8 mouse cellular contexts compared by ENCODE assay signal in genomic region chr10:70095031-70095470, GRCm38 (mm10). TPM values are rescaled to one million over a fixed set of nuclear protein-coding genes. Genes with fewer than 3 reads are reported as not detected.
DNase-seq lines count a peak whose midpoint lies in the region; ATAC-seq and TF ChIP-seq lines count a peak whose summit lies in the region.

No protein-coding gene starts in this region.

- peak; percentile 36 for ATAC-seq in embryonic facial prominence, embryonic 11.5 days (replicated peaks; ENCODE audit: insufficient number of reproducible peaks, low FRiP score, low TSS enrichment, low read depth)
- peak; percentile 28 for ATAC-seq in lung, embryonic 14.5 days (ENCODE audit: insufficient read depth)
- no peak for ATAC-seq in neural tube, embryonic 15.5 days (ENCODE audit: low FRiP score)

- H3K79me2 ChIP-seq in heart, adult 2 months (replicated peaks; ENCODE audit: control insufficient read depth, insufficient read depth, low read length): peaks cover 4% of the 10 kb centered on the region; the same call in 1 of the 2 replicates

- peak; percentile 71 for TF ChIP-seq POLR2A in heart, adult 2 months (IDR thresholded peaks at IDR 0.05; ENCODE audit: insufficient read depth, low read depth, low read length)

- intact Hi-C loops in heart, adult 2 months (cut with DNase I): loop anchor here (5.0 kb wide), 6 partner anchors 37 to 223 kb away; no protein-coding TSS in a partner anchor

- peak overlapping the region; percentile 51 for H3K4me2 ChIP-seq in embryonic facial prominence, embryonic 11.5 days (ENCODE audit: low read depth, low read length)
- H3K4me2 ChIP-seq in lung, embryonic 14.5 days: peak overlapping the region; percentile 84
- H3K4me2 ChIP-seq in neural tube, embryonic 15.5 days: peak overlapping the region; percentile 85

- H3K4me3 ChIP-seq in embryonic facial prominence, embryonic 11.5 days (ENCODE audit: low read depth, low read length): peak overlapping the region; percentile 43
- peak overlapping the region; percentile 60 for H3K4me3 ChIP-seq in heart, adult 2 months
- H3K4me3 ChIP-seq in lung, embryonic 14.5 days (ENCODE audit: low read depth, low read length): peak overlapping the region; percentile 48
- H3K4me3 ChIP-seq in neural tube, embryonic 15.5 days (replicated peaks): peak overlapping the region; percentile 48

- peak; percentile 23 for TF ChIP-seq CTCF in heart, adult 2 months (IDR thresholded peaks at IDR 0.05)
- no peak for TF ChIP-seq CTCF in lung, embryonic 14.5 days (IDR thresholded peaks at IDR 0.05; ENCODE audit: low read depth)

- no peak for TF ChIP-seq EP300 in heart, adult 2 months (IDR thresholded peaks at IDR 0.05; ENCODE audit: insufficient read depth, low read depth, low read length)

- H3K9me3 ChIP-seq in embryonic facial prominence, embryonic 11.5 days (replicated peaks; ENCODE audit: control insufficient read depth, low read length): no peaks in the 10 kb centered on the region
- H3K9me3 ChIP-seq in lung, embryonic 14.5 days (ENCODE audit: low read depth, low read length): no peaks in the 10 kb centered on the region
- H3K9me3 ChIP-seq in neural tube, embryonic 15.5 days (replicated peaks): no peaks in the 10 kb centered on the region

- H3K27me3 ChIP-seq in embryonic facial prominence, embryonic 11.5 days (ENCODE audit: control insufficient read depth, insufficient read depth, low read length): no peaks in the 10 kb centered on the region
- H3K27me3 ChIP-seq in heart, adult 2 months (ENCODE audit: control insufficient read depth, insufficient read depth, low read length): no peaks in the 10 kb centered on the region
- H3K27me3 ChIP-seq in lung, embryonic 14.5 days (ENCODE audit: insufficient read depth, low read length): no peaks in the 10 kb centered on the region
- no peaks in the 10 kb centered on the region for H3K27me3 ChIP-seq in neural tube, embryonic 15.5 days (replicated peaks)

- H3K27ac ChIP-seq in embryonic facial prominence, embryonic 11.5 days (replicated peaks; ENCODE audit: low read depth, low read length): peak overlapping the region; percentile 57; the same call in 1 of the 2 replicates
- peak overlapping the region; percentile 75 for H3K27ac ChIP-seq in heart, adult 2 months
- peak overlapping the region; percentile 80 for H3K27ac ChIP-seq in lung, embryonic 14.5 days (ENCODE audit: low read depth)
- H3K27ac ChIP-seq in neural tube, embryonic 15.5 days (replicated peaks): peak overlapping the region; percentile 65; the same call in 1 of the 2 replicates

- peak overlapping the region; percentile 52 for H3K9ac ChIP-seq in embryonic facial prominence, embryonic 11.5 days (replicated peaks; ENCODE audit: low read length)
- H3K9ac ChIP-seq in heart, adult 2 months (ENCODE audit: low read depth, low read length): peak overlapping the region; percentile 46
- peak overlapping the region; percentile 36 for H3K9ac ChIP-seq in lung, embryonic 14.5 days
- H3K9ac ChIP-seq in neural tube, embryonic 15.5 days (replicated peaks): peak overlapping the region; percentile 45

- H3K4me1 ChIP-seq in embryonic facial prominence, embryonic 11.5 days (ENCODE audit: control insufficient read depth, insufficient read depth, low read length): peaks cover 4% of the 10 kb centered on the region; the same call in 1 of the 2 replicates
- H3K4me1 ChIP-seq in heart, adult 2 months (ENCODE audit: control insufficient read depth, insufficient read depth, low read length): peaks cover 7% of the 10 kb centered on the region
- peaks cover 15% of the 10 kb centered on the region for H3K4me1 ChIP-seq in lung, embryonic 14.5 days (ENCODE audit: insufficient read depth)
- H3K4me1 ChIP-seq in neural tube, embryonic 15.5 days: peaks cover 49% of the 10 kb centered on the region

- H3K36me3 ChIP-seq in embryonic facial prominence, embryonic 11.5 days (replicated peaks; ENCODE audit: control insufficient read depth, insufficient read depth, low read depth, low read length): no peaks in the 10 kb centered on the region
- H3K36me3 ChIP-seq in heart, adult 2 months (ENCODE audit: control insufficient read depth, insufficient read depth, low read length): no peaks in the 10 kb centered on the region
- H3K36me3 ChIP-seq in lung, embryonic 14.5 days (ENCODE audit: insufficient read depth): no peaks in the 10 kb centered on the region
- H3K36me3 ChIP-seq in neural tube, embryonic 15.5 days: no peaks in the 10 kb centered on the region

- under 1% methylated on average over 14 of the region's 14 CpGs for WGBS in embryonic facial prominence, embryonic 11.5 days
- WGBS in heart, adult 2 months: under 1% methylated on average over 14 of the region's 14 CpGs
- WGBS in lung, embryonic 14.5 days: 0% methylated on average over 14 of the region's 14 CpGs
- under 1% methylated on average over 14 of the region's 14 CpGs for WGBS in neural tube, embryonic 15.5 days

- DNase-seq in 416B (ENCODE audit: low read depth): peak; percentile 72
- DNase-seq in NIH3T3 (ENCODE audit: low read depth): peak; percentile 88
- peak; percentile 81 for DNase-seq in embryonic facial prominence, embryonic 11.5 days (ENCODE audit: low spot score)
- peak; percentile 75 to 80 for DNase-seq in heart, adult 2 months
- DNase-seq in kidney, adult 18-20 months: peak; percentile 78
- DNase-seq in lung, embryonic 14.5 days: peak; percentile 76
- DNase-seq in thymus, postnatal 4 days: peak; percentile 81

RNA-seq across cellular contexts. Expression of gene Ccdc6, which starts 1.9 kb away (rescaled TPM):
- 20.2 and 20.8 TPM in 2 replicates for polyA plus RNA-seq in embryonic facial prominence, embryonic 11.5 days (2014; fragmentation: Nextera tagmentation; extraction: Ambion mirVana)
- 10 to 100 TPM; 26.3 to 28.5 TPM for total RNA-seq in heart, adult 2 months (2021)
- 14.3 and 18.4 TPM in 2 replicates for polyA plus RNA-seq in heart, adult 2 months (2012; rRNA removed)
- 21.9 TPM in 2 replicates for polyA plus RNA-seq in lung, embryonic 14.5 days (2014; fragmentation: Nextera tagmentation; extraction: Ambion mirVana)
- 22.3 and 22.7 TPM in 2 replicates for polyA plus RNA-seq in neural tube, embryonic 15.5 days (2015; fragmentation: Nextera tagmentation; extraction: Ambion mirVana)
